Mouse (Mus musculus) mature B cell (primary cell): ENCODE measurements at regions not wholly inside any gene's neighbourhood (a gene's known extent, or its start where the extent isn't known, plus 50 kb on each side); places are given as distances from the start of the nearest gene placed in this dataset.
"Not testable (repeated sequence)": the region's sequence is repeated elsewhere in the genome, so short reads cannot be mapped to it uniquely, and the experiment has no call there.

ENCODE experiments used
- in situ Hi-C: fragments of 300-500 bp; cut with MboI; formaldehyde crosslinking; loops from 2 replicates; pipeline ENCODE4 v1.14.3; 2019

DNA sequence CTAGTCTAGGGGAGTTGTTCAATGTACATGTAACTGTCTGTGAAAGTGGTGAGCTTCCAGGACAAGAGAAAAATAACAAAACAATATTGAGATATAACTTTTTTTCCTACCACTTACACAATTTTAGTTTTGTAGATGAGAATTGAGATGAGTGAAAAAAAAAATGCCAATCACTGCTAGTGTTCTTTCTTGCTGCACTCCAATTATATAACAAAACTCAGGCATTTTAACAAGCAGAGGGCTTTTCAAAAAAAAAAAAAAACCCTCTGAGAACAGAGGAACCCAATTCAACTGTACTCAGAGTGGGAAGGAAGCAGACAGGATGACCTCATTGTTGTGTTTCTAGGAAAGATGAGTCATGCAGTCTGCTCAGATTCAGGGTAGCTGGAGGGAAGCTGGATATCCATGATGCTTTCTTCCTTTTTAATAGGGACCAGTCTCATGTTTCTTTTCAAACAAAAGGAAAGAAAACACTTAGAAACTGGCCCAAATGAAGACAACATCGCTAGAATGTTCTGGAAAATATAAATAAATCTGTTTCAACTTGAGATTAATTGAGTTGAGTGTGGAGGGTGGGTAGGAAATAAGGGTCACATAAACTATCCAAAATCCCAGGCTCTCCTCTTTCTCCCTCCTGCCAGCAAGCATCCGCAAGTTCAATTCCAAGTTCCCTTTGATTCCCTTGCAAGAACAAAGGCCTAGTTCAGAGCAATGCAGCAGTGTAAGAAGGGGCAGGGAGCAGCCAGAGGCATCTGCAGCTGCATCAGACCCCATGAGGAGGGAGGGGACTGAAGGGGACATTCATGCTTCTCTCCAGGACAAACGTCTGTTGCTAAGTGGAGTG is 250.6 kb downstream of the Trib2 start:
- in situ Hi-C loops, result no loop called here

DNA sequence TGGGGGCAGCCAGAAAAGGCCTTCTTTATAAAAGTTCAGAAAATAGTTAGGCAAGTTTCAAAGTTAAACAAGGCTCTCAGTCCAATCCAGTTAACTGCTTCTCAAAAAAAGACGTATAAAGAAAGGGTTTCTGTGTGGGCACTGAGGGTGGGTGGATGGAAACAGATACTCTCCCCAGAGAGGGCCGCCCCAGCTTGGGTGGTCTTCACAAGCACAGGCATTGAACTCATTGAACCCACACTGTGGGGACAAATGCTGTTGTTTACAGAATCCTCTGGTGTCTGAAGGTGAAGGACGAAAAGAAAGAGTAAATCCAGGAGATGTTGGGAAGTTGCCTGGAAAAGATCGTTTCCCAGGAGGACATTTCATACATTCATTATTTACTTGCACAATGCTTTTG is 253.9 kb downstream of the Trib2 start:
- in situ Hi-C loops, result no loop called here

DNA sequence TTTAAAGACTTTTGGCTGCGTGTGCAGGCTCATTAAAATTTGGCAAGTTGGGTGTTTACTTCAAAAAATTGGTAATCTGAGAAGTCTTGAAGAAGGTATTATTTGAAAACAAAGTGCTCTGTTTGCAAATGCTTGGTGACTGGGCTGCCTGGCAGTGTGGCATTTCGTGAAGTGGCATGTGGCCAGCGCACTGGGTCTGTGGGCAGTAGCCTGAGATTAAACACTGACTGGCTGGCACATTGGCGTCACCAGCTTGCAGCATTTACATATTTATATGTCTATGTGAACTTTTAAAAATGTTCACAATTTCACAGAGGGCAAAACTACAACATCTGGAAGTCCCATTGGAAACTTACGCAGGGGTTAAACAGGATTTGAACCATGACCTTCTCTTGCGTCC is 261.3 kb downstream of the Trib2 start:
- in situ Hi-C loops, result no loop called here

DNA sequence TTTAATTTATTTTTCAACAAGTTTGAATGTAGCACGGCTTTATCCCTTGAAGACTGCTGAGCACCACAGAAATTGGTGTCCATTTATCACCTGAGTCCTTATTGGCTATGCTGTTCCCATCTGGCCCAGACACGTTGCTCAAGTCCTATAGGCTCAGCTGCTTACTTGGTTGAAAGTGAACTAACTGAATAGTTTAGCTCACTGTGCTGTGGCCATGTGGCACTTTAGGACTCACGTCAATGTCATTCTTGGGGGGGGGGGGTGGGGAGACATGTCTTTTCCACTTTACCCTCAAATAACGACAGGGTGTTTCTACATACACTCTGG is 263.1 kb downstream of the Trib2 start:
- in situ Hi-C loops, result no loop called here

GRCm38 (mm10) chr12:15552979-15553680 is 263.6 kb downstream of the Trib2 start:
- in situ Hi-C loops, result no loop called here

- in situ Hi-C loops, result no loop called here
Observed at GRCm38 (mm10) chr12:15552210-15552609, 264.5 kb downstream of the Trib2 start.

GRCm38 (mm10) chr12:15551281-15551900 is 265.3 kb downstream of the Trib2 start:
- in situ Hi-C loops, result no loop called here

- in situ Hi-C loops, result no loop called here
Observed at GRCm38 (mm10) chr12:15544351-15544750, 272.4 kb downstream of the Trib2 start.

- in situ Hi-C loops, result no loop called here
Observed at GRCm38 (mm10) chr12:15542486-15542885, 274.2 kb downstream of the Trib2 start.

DNA sequence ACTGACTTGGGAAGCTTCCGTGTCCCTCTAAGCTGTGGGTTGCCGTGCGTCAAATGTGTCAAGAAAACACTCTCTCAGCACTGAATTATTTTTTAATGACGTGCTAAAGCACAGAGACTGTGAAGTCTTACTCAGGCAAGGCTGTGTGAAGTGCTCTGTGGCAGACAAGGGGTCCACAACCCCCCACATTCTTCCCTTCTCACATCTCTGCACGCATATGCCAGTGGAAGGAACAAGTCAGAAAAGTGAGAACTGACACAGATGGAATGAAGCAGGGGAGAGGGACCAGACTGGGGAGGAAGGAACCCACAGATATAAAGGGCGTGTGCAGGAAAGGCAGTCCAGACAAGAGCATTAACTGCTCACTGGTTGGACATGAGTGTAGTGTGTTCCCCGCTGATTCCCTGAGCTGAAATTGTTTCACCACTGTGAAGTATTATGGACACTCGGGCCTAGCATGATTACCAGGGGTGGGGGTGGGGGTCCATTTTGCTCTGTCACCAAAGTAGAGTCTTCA is 279.8 kb downstream of the Trib2 start:
- in situ Hi-C loops, result loop anchor here (10.0 kb wide), 3 partner anchors 278 to 998 kb away; partner anchors contain the start of gene Trib2

GRCm38 (mm10) chr12:15536247-15536646 is 280.5 kb downstream of the Trib2 start:
- in situ Hi-C loops, result loop anchor here (10.0 kb wide), 3 partner anchors 279 to 999 kb away; partner anchors contain the start of gene Trib2

DNA sequence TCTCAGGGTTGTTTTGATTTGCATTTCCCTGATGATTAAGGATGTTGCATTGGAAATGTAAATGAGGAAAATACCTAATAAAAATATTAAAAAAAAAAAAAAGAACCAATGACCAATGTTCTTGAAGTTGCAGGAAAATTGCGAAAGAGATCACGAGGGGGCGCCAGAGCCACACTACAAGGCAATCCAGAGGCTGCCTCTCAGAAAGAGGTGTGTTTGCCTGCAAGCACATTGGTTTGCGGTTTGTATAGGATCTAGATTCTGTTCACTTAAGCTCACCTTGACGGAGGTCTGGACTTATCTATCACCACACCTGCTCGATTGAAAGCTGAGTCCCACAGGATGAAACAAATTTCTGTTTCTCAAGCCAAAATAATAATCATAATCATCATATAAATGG is 280.9 kb downstream of the Trib2 start:
- in situ Hi-C loops, result loop anchor here (10.0 kb wide), 3 partner anchors 279 to 999 kb away; partner anchors contain the start of gene Trib2

GRCm38 (mm10) chr12:15520783-15521407 is 295.8 kb downstream of the Trib2 start:
- in situ Hi-C loops, result no loop called here

GRCm38 (mm10) chr12:15511994-15512393 is 304.7 kb downstream of the Trib2 start:
- in situ Hi-C loops, result no loop called here

- in situ Hi-C loops, result no loop called here
Observed at GRCm38 (mm10) chr12:15507576-15507975, 309.1 kb downstream of the Trib2 start.

DNA sequence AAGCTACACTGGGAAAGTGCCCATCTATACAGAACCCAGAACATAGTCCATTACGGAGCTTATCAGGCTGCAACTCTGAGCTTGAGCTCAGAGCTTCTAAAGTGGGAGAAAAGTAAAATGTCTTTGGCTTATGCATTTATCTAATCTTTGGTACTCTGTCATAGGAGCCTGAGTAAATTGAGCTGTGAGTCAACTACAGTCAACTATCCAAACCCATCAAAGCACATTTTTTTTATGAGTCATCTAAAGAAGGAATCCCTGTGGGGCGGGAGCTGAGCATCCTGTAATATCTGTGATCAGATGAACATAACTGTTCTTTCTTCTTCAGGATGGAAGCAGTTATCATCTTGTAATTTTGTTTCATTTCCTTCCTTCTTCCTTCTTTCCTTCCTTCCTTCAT is 323.1 kb downstream of the Trib2 start:
- in situ Hi-C loops, result no loop called here

- in situ Hi-C loops, result no loop called here
Observed at GRCm38 (mm10) chr12:15472741-15473140, 344.0 kb downstream of the Trib2 start.

- in situ Hi-C loops, result no loop called here
Observed at GRCm38 (mm10) chr12:15459429-15459828, 357.3 kb downstream of the Trib2 start.

DNA sequence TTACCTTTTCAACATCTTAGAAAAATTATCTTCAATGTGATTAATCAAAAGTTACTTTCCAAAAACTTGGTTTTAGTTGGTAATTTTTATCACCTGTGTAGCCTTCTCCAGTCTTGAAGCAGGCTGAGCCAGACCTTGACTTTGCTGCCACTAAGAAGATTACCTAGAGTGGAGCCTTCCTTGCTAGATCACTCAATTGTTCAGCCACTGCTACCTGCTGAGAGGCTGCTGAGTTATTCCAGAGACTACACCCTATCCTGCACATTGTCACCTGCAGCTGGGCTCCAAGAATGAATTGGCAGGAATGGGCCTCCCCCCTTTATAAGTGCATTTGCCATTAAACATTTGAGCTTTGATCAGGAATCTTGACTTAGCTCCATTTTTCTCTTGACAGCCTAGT is 360.4 kb downstream of the Trib2 start:
- in situ Hi-C loops, result not testable (repeated sequence)

DNA sequence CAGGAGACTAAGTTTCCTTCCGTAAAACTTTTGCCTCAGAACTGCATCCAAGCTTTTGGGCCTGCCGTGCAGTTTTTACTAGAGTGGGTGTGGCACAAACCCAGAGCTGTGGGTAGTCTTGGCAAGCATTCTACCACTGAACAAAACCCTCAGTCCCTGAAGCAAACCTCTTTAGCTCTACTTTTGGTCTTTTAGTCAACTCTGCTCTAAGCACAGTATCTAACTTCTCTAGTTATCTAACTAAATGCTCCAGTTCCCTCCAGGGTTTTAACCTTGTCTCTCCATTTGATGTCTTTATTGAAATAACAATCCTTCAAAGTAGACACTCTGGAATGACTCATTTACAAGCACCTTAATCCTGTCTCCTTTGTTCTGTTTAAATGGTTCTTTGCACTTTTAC is 361.0 kb downstream of the Trib2 start:
- in situ Hi-C loops, result no loop called here

DNA sequence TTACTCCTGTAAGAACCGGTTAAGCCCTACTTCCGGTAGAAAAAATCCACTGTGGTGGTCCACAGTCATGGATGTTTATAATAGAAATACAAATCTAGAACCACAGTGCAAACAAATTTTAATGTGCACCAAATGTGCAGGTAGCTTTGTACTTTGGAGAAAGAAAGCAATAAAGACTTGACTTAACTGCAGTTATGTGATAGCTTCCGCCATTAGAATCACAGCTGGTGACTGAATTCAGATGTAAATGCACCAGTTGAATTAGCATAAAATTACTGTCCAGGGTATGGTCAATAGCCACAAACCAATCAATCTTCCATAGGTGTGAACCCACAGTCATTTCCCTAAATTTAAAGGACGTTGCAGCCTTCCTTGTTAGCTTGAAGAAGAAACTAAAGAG is 367.2 kb downstream of the Trib2 start:
- in situ Hi-C loops, result no loop called here

- in situ Hi-C loops, result no loop called here
Observed at GRCm38 (mm10) chr12:15416180-15416766, 400.4 kb downstream of the Trib2 start.
